Mouse (Mus musculus): ENCODE measurements around the gene Cog5.

DNA sequence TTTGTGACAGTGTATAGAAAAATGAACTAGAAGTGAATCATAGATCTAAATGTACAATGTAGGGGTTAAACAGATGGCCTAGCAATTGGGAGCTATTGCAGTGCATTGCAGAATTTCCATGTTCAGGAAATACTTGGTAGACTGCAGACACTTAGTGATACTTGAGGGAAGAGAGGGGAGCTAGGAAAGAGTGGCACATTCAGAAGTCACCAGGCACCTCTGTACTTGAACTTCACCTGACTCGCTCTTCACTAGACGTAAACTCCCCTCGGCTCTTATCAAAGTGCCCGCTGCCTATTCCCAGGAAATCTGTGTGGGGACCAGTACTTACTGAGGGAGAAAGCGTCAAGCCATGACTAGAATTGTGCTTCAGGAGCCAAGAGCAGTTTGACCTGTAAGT lies 180.8 kb downstream of the Cog5 start:
- TF ChIP-seq USF1 (IDR thresholded peaks at IDR 0.05; ENCODE audit: low read depth, low read length) (no peak), ETS1 (conservative IDR thresholded peaks at IDR 0.05; ENCODE audit: low read depth, low read length) (no peak)

All from CH12.LX (cell line).